Mouse (Mus musculus) CH12.LX (cell line): ENCODE results near the gene Hoxd13.

Experiments used
- BHLHE40 ChIP-seq: IDR thresholded peaks from 2 replicates; pipeline ENCODE4 v1.6.1; 2011; ENCODE audit warnings: mild to moderate bottlenecking, low read depth, low read length, improper control_type of control experiment
- CHD1 ChIP-seq: IDR thresholded peaks from 2 replicates; pipeline ENCODE4 v1.6.1; 2012; ENCODE audit warnings: low read depth, low read length, improper control_type of control experiment, inconsistent platforms
- CTCF ChIP-seq, 2 experiments: IDR thresholded peaks in 1 of 2; conservative IDR thresholded peaks in 1 of 2; 2 replicates each; pipeline ENCODE4 v1.5.1; 2011 to 2012; ENCODE audit warnings: low read depth in 2 of 2, low read length in 2 of 2, improper control_type of control experiment in 1 of 2, inconsistent platforms in 1 of 2, mild to moderate bottlenecking in 1 of 2, moderate library complexity in 1 of 2
- E2F4 ChIP-seq: IDR thresholded peaks from 2 replicates; pipeline ENCODE4 v1.6.1; 2011; ENCODE audit warnings: low read depth, low read length, improper control_type of control experiment; ENCODE audit not compliant: insufficient replicate concordance
- ELF1 ChIP-seq: IDR thresholded peaks from 2 replicates; pipeline ENCODE4 v1.6.1; 2014; ENCODE audit warnings: low read depth, mild to moderate bottlenecking, inconsistent platforms, low read length, improper control_type of control experiment
- MAX ChIP-seq: IDR thresholded peaks from 2 replicates; pipeline ENCODE4 v1.6.1; 2011; ENCODE audit warnings: low read length, improper control_type of control experiment
- MXI1 ChIP-seq: IDR thresholded peaks from 2 replicates; pipeline ENCODE4 v1.6.1; 2011; ENCODE audit warnings: mild to moderate bottlenecking, low read depth, low read length, improper control_type of control experiment
- MYC ChIP-seq: IDR thresholded peaks from 2 replicates; pipeline ENCODE4 v1.6.1; 2011; ENCODE audit warnings: low read depth, mild to moderate bottlenecking, improper control_type of control experiment, low read length
- POLR2A ChIP-seq: IDR thresholded peaks from 2 replicates; pipeline ENCODE4 v1.6.1; 2011; ENCODE audit warnings: low read depth, mild to moderate bottlenecking, improper control_type of control experiment, low read length
- RAD21 ChIP-seq: IDR thresholded peaks from 2 replicates; pipeline ENCODE4 v1.6.1; 2011; ENCODE audit warnings: low read depth, mild to moderate bottlenecking, low read length, improper control_type of control experiment, moderate library complexity
- USF1 ChIP-seq: IDR thresholded peaks from 2 replicates; pipeline ENCODE4 v1.6.1; 2014; ENCODE audit warnings: low read depth, mild to moderate bottlenecking, inconsistent platforms, low read length, improper control_type of control experiment
- ZMIZ1 ChIP-seq: IDR thresholded peaks from 2 replicates; pipeline ENCODE4 v1.6.1; 2012; ENCODE audit warnings: low read depth, mild to moderate bottlenecking, inconsistent platforms, low read length, improper control_type of control experiment

GRCm38 (mm10) chr2:74657251-74658023 is 10.7 kb upstream of the Hoxd13 start:
- TF ChIP-seq CTCF (conservative IDR thresholded peaks at IDR 0.05 in 1 of 2, IDR thresholded peaks at IDR 0.05 in 1 of 2; ENCODE audit: low read depth in 2 of 2, low read length in 2 of 2), result no peak
- TF ChIP-seq POLR2A, result no peak
- TF ChIP-seq MAX, result no peak
- no peak for TF ChIP-seq RAD21
- no peak for TF ChIP-seq ELF1
- TF ChIP-seq USF1, result no peak
- TF ChIP-seq ZMIZ1, result no peak
- no peak for TF ChIP-seq E2F4
- TF ChIP-seq MYC, result no peak
- no peak for TF ChIP-seq CHD1
- TF ChIP-seq MXI1, result no peak
- TF ChIP-seq BHLHE40, result no peak
